Mouse (Mus musculus) heart, embryonic 11.5 days (tissue): Measurements from ENCODE around the gene Hoxa6. TPM values are rescaled to one million over a fixed set of nuclear protein-coding genes. Genes with fewer than 3 reads are reported as not detected.

Experiments used
- ATAC-seq: fragments of 200-750 bp; cut with Nextera tagmentation; replicated peaks from 2 replicates; pipeline ENCODE4 v1.8.0; 2017; ENCODE audit warnings: moderate library complexity; ENCODE audit not compliant: insufficient number of reproducible peaks, low FRiP score, low TSS enrichment
- H3K27ac ChIP-seq: fragments of 300-500 bp; sonication (generic); 2 replicates; pipeline ENCODE4 v1.5.1; 2014; ENCODE audit warnings: mild to moderate bottlenecking, low read depth, low read length
- H3K27me3 ChIP-seq: fragments of 300-500 bp; sonication (generic); 2 replicates; pipeline ENCODE4 v1.6.1; 2014; ENCODE audit warnings: mild to moderate bottlenecking, low read length, mixed read lengths; ENCODE audit not compliant: control insufficient read depth, insufficient read depth
- H3K36me3 ChIP-seq: fragments of 300-500 bp; sonication (generic); 2 replicates; pipeline ENCODE4 v1.6.1; 2014; ENCODE audit warnings: mild to moderate bottlenecking, low read length, moderate library complexity, mixed read lengths; ENCODE audit not compliant: control insufficient read depth, insufficient read depth
- H3K4me1 ChIP-seq: fragments of 300-500 bp; sonication (generic); 2 replicates; pipeline ENCODE4 v1.6.1; 2014; ENCODE audit warnings: low read length; ENCODE audit not compliant: control insufficient read depth, insufficient read depth
- H3K4me2 ChIP-seq: fragments of 300-500 bp; sonication (generic); 2 replicates; pipeline ENCODE4 v1.6.1; 2014; ENCODE audit warnings: mild to moderate bottlenecking, moderate library complexity
- H3K4me3 ChIP-seq: fragments of 300-500 bp; sonication (generic); 2 replicates; pipeline ENCODE4 v1.5.1; 2014; ENCODE audit warnings: low read depth, low read length
- H3K9ac ChIP-seq: fragments of 300-500 bp; sonication (generic); 2 replicates; pipeline ENCODE4 v1.6.1; 2014; ENCODE audit warnings: mild to moderate bottlenecking, low read depth, low read length, moderate library complexity
- H3K9me3 ChIP-seq: fragments of 300-500 bp; sonication (generic); replicated peaks from 2 replicates; pipeline ENCODE4 v1.6.1; 2016; ENCODE audit warnings: low read length; ENCODE audit not compliant: control insufficient read depth
- WGBS: fragments of 180-500 bp; shearing (Covaris S2); extraction: QIAGEN DNeasy Blood & Tissue Kit; methylation state at CpG from one replicate; pipeline ENCODE4 v1.1.7; 2014; ENCODE audit not compliant: insufficient replicate concordance; 5-methylcytosine and 5-hydroxymethylcytosine counted together
- polyA plus RNA-seq: library from polyadenylated mRNA; unstranded; fragments of >200 nt; fragmentation: Nextera tagmentation; extraction: Ambion mirVana; gene quantifications from 2 replicates; pipeline ENCODE4 v1.2.1, GENCODE M21; 2014

Hoxa6 gene
- polyA plus RNA-seq, 1 experiment from 2014 or later: not detected

DNA sequence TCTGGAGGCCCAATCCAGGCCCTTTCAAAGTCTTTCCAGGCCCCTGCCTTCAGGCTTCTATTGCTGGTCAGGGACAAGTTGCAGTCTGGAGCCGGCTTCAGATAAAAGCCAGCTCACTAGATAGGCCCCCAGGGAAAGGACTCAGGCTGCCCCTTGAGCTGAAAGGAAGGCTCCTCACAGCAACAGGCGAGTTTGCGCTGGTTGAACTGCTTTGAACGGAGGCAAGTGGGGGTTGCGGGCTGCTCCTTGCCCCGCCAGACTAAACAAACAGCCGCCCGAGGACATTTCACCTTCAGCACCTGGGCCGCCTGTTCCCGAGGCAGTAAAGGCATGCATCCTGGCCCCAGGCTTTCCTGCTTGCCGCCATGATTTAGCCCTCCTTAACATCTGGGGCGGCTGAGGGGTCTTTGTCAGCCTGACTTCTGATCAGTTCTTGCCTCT lies 35.2 kb upstream of the Hoxa6 start:
- H3K27ac ChIP-seq: no peak overlapping the region
- no peak overlapping the region for H3K4me2 ChIP-seq
- H3K27me3 ChIP-seq: peaks cover 94% of the 10 kb centered on the region
- H3K36me3 ChIP-seq: no peaks in the 10 kb centered on the region
- no peaks in the 10 kb centered on the region for H3K9me3 ChIP-seq
- 1% methylated on average over 12 of the region's 12 CpGs for WGBS
- H3K9ac ChIP-seq: no peak overlapping the region
- H3K4me3 ChIP-seq: no peak overlapping the region
- H3K4me1 ChIP-seq: peaks cover 5% of the 10 kb centered on the region; the same call in 1 of the 2 replicates
- ATAC-seq: no peak

DNA sequence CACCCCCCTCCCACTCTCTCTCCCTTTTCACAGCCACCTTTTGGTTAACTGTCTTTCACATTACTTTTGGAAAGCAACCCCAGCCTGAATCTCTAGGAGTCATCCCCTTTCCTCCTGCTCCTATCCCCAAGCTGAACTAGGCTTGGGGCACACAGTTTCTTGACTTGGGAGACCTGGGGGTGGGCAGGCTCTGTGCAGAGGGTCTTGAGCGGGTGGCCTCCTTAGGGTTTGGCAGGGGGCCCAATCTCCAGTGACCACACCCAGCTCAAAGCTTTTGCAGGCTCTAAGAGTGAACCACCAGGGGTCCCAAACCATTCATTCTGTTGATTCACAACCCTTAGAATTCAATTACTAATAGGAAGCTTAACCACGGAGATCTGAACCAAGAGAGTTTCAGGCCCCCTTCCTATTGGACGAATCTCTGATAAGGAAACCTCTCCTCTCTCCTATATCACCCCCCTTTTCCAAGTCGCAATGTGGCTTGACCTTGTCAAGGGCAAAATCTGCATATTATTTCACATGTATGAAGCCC lies 34.3 kb upstream of the Hoxa6 start:
- 5% methylated on average over 4 of the region's 4 CpGs for WGBS
- no peaks in the 10 kb centered on the region for H3K9me3 ChIP-seq
- H3K4me2 ChIP-seq: no peak overlapping the region
- no peak overlapping the region for H3K9ac ChIP-seq
- H3K27ac ChIP-seq: no peak overlapping the region
- H3K4me1 ChIP-seq: peaks cover 5% of the 10 kb centered on the region; the same call in 1 of the 2 replicates
- no peak for ATAC-seq
- no peaks in the 10 kb centered on the region for H3K36me3 ChIP-seq
- H3K27me3 ChIP-seq: peaks cover 90% of the 10 kb centered on the region
- no peak overlapping the region for H3K4me3 ChIP-seq

DNA sequence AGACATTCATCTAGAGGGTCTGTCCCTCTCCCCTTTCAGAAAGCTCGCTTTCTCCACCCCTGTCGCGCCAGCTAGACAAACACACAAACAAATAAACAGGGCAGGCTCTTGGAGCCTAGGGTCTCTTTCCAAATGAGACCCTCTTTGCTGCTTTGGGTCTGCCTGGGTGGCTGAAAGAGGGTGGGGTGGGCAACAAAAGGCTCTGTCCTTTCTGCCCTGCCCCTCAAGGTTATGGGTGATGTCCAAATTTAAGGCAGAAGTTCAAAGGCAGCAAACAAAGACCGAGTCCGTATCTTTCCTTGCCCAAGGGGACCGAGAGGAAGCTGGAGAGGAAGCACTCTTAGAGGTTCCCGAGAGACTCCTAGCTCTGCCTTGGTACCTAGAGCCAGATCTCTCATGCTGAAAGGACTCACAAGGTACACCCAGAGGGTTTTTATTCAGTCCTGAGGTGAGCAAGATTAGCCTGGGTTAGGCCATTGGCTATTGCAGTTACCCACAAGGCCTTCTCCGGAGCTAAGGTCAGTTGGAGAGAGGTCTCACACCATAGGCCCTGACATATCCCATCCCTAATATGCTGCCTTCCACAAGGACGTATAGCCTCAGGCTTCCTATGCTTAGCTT lies 32.6 kb upstream of the Hoxa6 start:
- 1% methylated on average over 9 of the region's 9 CpGs for WGBS
- ATAC-seq: no peak
- Histone ChIP-seq H3K27me3 (peaks cover 92% of the 10 kb centered on the region), H3K9ac (no peak overlapping the region), H3K9me3 (no peaks in the 10 kb centered on the region), H3K27ac (no peak overlapping the region), H3K4me2 (no peak overlapping the region), H3K36me3 (no peaks in the 10 kb centered on the region), H3K4me3 (no peak overlapping the region), H3K4me1 (peaks cover 5% of the 10 kb centered on the region; the same call in 1 of the 2 replicates)

DNA sequence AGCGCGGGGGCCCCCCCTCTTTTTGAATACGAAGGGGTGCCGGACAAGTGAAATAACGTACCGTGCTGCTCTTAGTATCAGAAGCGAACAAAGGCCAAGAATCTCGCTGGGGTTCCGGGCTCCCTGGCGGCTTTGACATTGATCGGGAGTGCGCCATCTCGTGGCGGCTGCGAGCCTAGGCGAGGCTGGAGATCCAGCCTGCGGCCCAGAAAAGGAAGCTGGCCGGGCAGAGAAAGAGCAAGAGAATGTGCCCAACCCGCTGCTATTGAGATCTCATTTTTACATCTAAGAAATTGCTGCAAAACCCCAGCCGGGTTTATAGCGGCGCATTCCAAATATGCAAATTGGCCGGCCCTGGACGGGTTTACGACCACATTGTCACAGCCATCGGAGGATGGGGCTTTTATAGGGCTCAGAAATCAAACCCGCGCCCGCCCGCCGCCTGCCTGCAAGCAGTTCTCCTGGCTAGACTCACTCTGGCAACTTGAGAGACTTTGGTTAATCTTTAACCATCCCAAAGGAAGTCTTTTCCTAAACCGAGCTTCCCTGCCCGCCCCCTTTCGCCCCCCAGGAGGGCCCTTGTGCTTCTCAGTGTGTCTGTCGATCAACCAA lies 32.0 kb upstream of the Hoxa6 start, which contains the start of gene Hoxa10:
Gene Hoxa10 (minus strand): TSS at position 466 of the 612 bp plus-strand sequence.
- Histone ChIP-seq H3K27ac (no peak within 1 kb of the TSS), H3K36me3 (no peaks in the 10 kb centered on the region), H3K9me3 (no peaks in the 10 kb centered on the region), H3K27me3 (peaks cover 92% of the 10 kb centered on the region), H3K4me2 (peak within 1 kb of the TSS; percentile 22), H3K9ac (no peak within 1 kb of the TSS), H3K4me1 (peaks cover 5% of the 10 kb centered on the region; the same call in 1 of the 2 replicates), H3K4me3 (peak within 1 kb of the TSS; percentile 15; the same call in 1 of the 2 replicates)
- 1% methylated on average over 35 of the region's 35 CpGs for WGBS
- no peak for ATAC-seq

DNA sequence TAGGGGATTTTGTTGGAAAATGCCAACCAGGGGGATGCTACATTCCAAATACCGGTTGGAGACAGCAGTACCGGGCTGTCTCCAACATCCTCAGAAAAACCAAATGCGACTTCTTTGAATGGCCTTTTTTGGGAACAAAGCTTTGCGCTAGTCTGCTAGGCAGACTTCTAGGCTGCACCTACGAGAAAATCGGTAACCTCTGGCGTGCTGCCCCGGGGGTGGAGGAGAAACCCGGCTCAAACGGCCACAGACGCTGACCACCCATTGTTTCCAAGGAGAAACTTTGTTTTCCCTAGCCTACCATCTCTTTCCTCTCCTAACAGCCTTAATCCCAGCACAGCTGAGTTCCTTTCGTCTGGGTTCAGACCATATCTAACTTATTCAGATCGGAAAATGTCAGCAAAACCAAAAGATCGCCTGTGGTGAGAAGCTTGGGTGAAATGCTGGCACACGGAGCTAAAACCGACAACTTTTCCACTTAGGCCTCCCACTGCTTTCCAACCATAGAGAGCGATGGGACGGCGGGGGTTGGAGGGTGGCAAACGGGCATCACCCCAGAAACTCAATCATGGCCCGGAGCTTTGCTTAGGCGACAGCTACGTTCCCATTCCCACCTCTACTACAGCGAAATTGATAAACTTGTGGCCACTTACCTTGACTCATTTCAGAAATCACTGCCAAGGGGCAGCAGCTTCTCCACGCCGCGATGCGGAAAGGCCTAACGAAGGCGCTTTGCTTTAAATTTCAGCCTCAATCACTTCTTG lies 31.3 kb upstream of the Hoxa6 start:
- WGBS: 1% methylated on average over 30 of the region's 30 CpGs
- Histone ChIP-seq H3K4me2 (peak overlapping the region; percentile 22), H3K4me3 (peak overlapping the region; percentile 15; the same call in 1 of the 2 replicates), H3K9me3 (no peaks in the 10 kb centered on the region), H3K4me1 (no peaks in the 10 kb centered on the region), H3K27ac (no peak overlapping the region), H3K9ac (no peak overlapping the region), H3K27me3 (peaks cover 92% of the 10 kb centered on the region), H3K36me3 (no peaks in the 10 kb centered on the region)
- ATAC-seq: no peak

DNA sequence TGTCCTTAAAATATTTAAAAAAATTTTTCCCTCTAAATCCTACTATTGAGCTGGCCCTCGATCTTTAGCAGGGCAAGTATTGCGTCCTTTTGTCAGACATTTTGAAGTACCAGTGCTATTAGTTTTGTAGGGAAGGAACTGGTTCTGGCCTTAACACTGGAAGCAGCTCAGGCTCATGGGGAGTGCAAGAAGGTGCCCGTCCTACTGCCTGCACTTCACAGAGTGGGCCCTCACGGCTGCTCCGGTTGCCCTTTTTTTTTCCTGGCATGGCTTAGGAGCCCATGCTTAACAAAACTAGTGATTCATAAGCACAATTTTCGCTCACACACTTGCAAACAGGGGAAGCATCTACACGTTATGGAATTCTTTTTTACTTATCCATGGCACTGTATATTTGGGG lies 30.5 kb upstream of the Hoxa6 start:
- no peaks in the 10 kb centered on the region for H3K9me3 ChIP-seq
- H3K4me2 ChIP-seq: no peak overlapping the region
- no peak overlapping the region for H3K27ac ChIP-seq
- H3K27me3 ChIP-seq: peaks cover 92% of the 10 kb centered on the region
- H3K36me3 ChIP-seq: no peaks in the 10 kb centered on the region
- no peak overlapping the region for H3K4me3 ChIP-seq
- 3% methylated on average over 7 of the region's 7 CpGs for WGBS
- 0 out of 2 replicates have a peak, but pooled peaks cover 3% of the 10 kb centered on the region for H3K4me1 ChIP-seq
- H3K9ac ChIP-seq: no peak overlapping the region
- no peak for ATAC-seq

DNA sequence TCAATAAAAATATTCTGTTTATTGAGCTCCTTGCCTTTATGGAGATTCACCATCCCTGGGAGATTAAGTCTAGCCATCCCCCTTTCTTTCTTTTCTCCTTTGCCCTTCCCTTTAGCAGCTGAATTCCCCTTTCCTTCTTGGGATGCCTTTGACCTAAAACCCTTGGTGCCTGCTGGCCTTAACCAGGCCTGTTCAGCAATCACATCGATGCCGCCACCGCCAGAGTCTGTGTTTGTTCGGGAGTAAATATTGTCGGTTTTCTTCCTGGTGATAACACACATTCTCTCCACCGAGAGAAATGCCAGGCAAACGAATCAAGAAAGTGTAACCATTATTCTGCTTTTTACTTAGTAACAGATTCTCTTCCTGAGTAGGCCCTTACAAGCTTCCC lies 29.6 kb upstream of the Hoxa6 start:
- Histone ChIP-seq H3K4me3 (no peak overlapping the region), H3K27me3 (peaks cover 92% of the 10 kb centered on the region), H3K9me3 (no peaks in the 10 kb centered on the region), H3K4me2 (no peak overlapping the region), H3K4me1 (0 out of 2 replicates have a peak, but pooled peaks cover 3% of the 10 kb centered on the region), H3K27ac (no peak overlapping the region), H3K9ac (no peak overlapping the region), H3K36me3 (no peaks in the 10 kb centered on the region)
- WGBS: 2% methylated on average over 7 of the region's 7 CpGs
- no peak for ATAC-seq

DNA sequence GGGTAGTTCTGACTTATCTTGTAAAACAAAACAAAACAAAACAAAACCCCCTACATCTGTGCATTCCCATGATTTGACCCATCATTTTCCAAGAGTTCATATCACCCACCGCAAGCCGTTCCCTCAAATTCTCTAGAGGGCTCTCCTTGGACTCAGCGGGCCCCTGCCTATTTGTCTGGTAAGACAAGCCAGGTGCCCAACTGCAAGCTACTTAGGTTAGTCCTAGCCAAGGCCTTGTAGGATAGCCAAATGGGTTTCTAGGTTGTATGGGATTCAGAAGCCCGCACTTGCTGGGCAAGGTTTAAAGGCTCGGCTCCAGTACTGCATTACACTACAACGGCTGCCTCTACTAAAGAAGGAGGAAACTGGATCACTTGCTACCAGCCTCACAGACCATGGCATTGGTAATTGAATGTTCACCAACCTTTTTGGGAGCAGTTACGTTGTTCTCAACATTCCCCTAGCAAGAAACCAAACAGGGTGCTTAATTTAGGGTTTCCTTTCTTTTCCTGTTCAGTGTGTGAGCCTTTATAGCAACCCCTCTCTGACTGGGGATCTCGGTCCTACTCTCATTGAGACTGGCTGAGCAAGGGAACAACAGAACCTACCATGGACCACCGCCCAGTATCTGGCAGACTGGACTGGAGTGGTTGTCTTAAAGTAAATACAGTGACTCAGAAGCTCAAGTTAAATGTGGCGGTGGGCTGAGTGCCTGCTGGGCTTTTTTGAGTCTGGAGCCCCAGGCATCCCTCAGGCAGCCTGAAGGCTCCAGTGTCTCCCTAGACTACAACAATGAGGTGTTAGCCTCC lies 29.0 kb upstream of the Hoxa6 start:
- no peaks in the 10 kb centered on the region for H3K36me3 ChIP-seq
- no peak overlapping the region for H3K9ac ChIP-seq
- WGBS: 8% methylated on average over 10 of the region's 10 CpGs
- no peak overlapping the region for H3K4me3 ChIP-seq
- no peak for ATAC-seq
- no peak overlapping the region for H3K27ac ChIP-seq
- H3K9me3 ChIP-seq: no peaks in the 10 kb centered on the region
- no peak overlapping the region for H3K4me2 ChIP-seq
- 0 out of 2 replicates have a peak, but pooled peaks cover 3% of the 10 kb centered on the region for H3K4me1 ChIP-seq
- H3K27me3 ChIP-seq: peaks cover 92% of the 10 kb centered on the region
